Mouse (Mus musculus) liver, embryonic 11.5 days (tissue): ENCODE measurements around the gene Cdh13. TPM values are rescaled to one million over a fixed set of nuclear protein-coding genes. Genes with fewer than 3 reads are reported as not detected.

Experiments used
- ATAC-seq: fragments of 200-750 bp; cut with Nextera tagmentation; replicated peaks from 2 replicates; pipeline ENCODE4 v1.8.0; 2017; ENCODE audit warnings: moderate number of reproducible peaks, mild to moderate bottlenecking, moderate TSS enrichment, moderate library complexity; ENCODE audit not compliant: low FRiP score
- DNase-seq: peaks from one replicate; pipeline ENCODE4 v3.0.0-alpha.2; 2017; ENCODE audit warnings: low spot score
- H3K27ac ChIP-seq: fragments of 300-500 bp; sonication (generic); 2 replicates; pipeline ENCODE4 v1.5.1; 2014; ENCODE audit warnings: mild to moderate bottlenecking, low read depth, low read length, control low read depth
- H3K27me3 ChIP-seq: fragments of 300-500 bp; sonication (generic); replicated peaks from 2 replicates; pipeline ENCODE4 v1.6.1; 2014; ENCODE audit warnings: low read length, mixed read lengths; ENCODE audit not compliant: control insufficient read depth, insufficient read depth
- H3K36me3 ChIP-seq: fragments of 300-500 bp; sonication (generic); 2 replicates; pipeline ENCODE4 v1.6.1; 2014; ENCODE audit warnings: mild to moderate bottlenecking, low read length, moderate library complexity, mixed read lengths; ENCODE audit not compliant: control insufficient read depth, insufficient read depth
- H3K4me1 ChIP-seq: fragments of 300-500 bp; sonication (generic); replicated peaks from 2 replicates; pipeline ENCODE4 v1.6.1; 2014; ENCODE audit warnings: low read length, mixed read lengths; ENCODE audit not compliant: control insufficient read depth, insufficient read depth
- H3K4me2 ChIP-seq: fragments of 300-500 bp; sonication (generic); 2 replicates; pipeline ENCODE4 v1.6.1; 2014; ENCODE audit warnings: mild to moderate bottlenecking, control low read depth, moderate library complexity
- H3K4me3 ChIP-seq: fragments of 300-500 bp; sonication (generic); 2 replicates; pipeline ENCODE4 v1.5.1; 2014; ENCODE audit warnings: low read depth, low read length, control low read depth
- H3K9ac ChIP-seq: fragments of 300-500 bp; sonication (generic); 2 replicates; pipeline ENCODE4 v1.6.1; 2014; ENCODE audit warnings: low read depth, low read length, control low read depth
- H3K9me3 ChIP-seq: fragments of 300-500 bp; sonication (generic); 2 replicates; pipeline ENCODE4 v1.6.1; 2016; ENCODE audit warnings: low read length, inconsistent platforms, mixed read lengths; ENCODE audit not compliant: control insufficient read depth
- WGBS: fragments of 180-500 bp; shearing (Covaris S2); extraction: QIAGEN DNeasy Blood & Tissue Kit; methylation state at CpG from one replicate; pipeline ENCODE4 v1.1.7; 2014; 5-methylcytosine and 5-hydroxymethylcytosine counted together
- polyA plus RNA-seq: library from polyadenylated mRNA; unstranded; fragments of >200 nt; fragmentation: Nextera tagmentation; extraction: Ambion mirVana; gene quantifications from 2 replicates; pipeline ENCODE4 v1.2.1, GENCODE M21; 2014

Gene Cdh13
- polyA plus RNA-seq, 1 experiment from 2014 or later, result 2.9 TPM

GRCm38 (mm10) chr8:118380782-118381181 is 97.2 kb downstream of the Cdh13 start:
- DNase-seq (no peak), ATAC-seq (no peak)
- no peaks in the 10 kb centered on the region for H3K36me3 ChIP-seq
- H3K27me3 ChIP-seq, result no peaks in the 10 kb centered on the region
- no peak overlapping the region for H3K4me2 ChIP-seq
- H3K27ac ChIP-seq, result no peak overlapping the region
- 79% methylated on average over 9 of the region's 9 CpGs for WGBS
- H3K9me3 ChIP-seq, result no peaks in the 10 kb centered on the region
- H3K4me3 ChIP-seq, result no peak overlapping the region
- no peaks in the 10 kb centered on the region for H3K4me1 ChIP-seq
- H3K9ac ChIP-seq, result no peak overlapping the region

DNA sequence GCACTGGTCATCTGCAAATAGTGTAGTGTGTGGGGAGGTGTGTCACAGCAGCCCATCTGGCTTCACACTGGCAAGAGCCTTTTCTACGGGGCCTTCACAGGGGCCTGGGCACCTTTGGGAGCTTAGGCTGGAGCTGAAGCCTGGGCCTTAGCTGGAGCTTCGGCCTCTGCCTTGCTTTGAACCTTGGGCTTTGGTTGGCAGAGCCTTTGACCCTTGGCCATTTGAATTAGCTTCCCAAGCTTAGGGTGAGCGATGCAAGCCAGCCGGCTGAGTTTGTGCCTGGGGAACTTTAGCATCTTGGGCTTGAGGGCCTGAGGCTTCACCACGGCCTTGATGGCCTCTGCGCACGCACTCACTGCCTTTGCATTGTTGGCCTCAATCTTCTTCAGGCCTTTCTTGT is 98.1 kb downstream of the Cdh13 start:
- no peak for DNase-seq
- Histone ChIP-seq H3K9ac (no peak overlapping the region), H3K4me3 (no peak overlapping the region), H3K4me1 (no peaks in the 10 kb centered on the region), H3K27ac (no peak overlapping the region), H3K27me3 (no peaks in the 10 kb centered on the region), H3K36me3 (no peaks in the 10 kb centered on the region), H3K9me3 (no peaks in the 10 kb centered on the region), H3K4me2 (no peak overlapping the region)
- no peak for ATAC-seq
- 86% methylated on average over 7 of the region's 7 CpGs for WGBS

DNA sequence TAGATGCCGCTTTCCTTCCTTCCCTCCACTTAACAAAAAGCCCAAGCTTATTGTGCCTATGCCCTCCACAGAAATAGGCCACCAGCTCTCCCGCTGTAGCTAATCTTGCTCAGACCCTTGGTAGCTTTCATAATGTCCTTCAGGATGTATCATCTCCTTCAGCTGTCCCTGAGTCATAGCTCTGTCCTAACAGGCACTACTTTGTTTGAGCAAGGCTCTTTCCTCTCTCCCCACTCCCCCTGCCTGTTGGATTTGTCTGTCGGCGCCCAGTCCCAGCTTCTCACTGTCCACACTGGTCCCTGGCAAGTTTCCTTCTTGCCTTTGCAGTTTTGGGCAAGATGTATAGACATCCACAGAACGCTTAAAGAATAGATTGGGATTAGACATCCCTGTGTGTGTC is 100.8 kb downstream of the Cdh13 start:
- Histone ChIP-seq H3K9ac (no peak overlapping the region), H3K4me1 (no peaks in the 10 kb centered on the region), H3K4me3 (no peak overlapping the region), H3K36me3 (no peaks in the 10 kb centered on the region), H3K27me3 (no peaks in the 10 kb centered on the region), H3K4me2 (no peak overlapping the region), H3K27ac (no peak overlapping the region), H3K9me3 (no peaks in the 10 kb centered on the region)
- WGBS, result 86% methylated on average over 5 of the region's 5 CpGs
- ATAC-seq, result no peak
- no peak for DNase-seq

DNA sequence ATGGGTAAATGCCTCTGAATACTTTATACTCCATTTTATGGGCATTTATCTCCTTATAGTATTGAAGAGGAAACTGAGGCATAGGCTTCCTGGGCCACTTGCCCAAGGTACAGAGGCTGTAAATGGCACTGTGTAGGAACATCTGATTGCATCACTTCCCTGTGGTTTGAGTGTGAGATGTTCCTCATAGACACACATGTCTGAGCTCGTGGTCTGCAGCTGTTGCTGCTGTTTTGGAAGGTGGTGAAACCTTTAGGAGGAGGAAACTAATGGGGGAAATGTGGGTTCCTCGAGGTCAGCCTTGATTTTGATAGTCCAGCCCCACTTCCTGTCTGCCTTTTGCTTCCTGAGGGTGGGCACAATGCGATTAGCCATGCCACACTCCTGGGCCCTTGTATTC is 105.9 kb downstream of the Cdh13 start:
- no peak for DNase-seq
- no peaks in the 10 kb centered on the region for H3K27me3 ChIP-seq
- ATAC-seq, result no peak
- no peak overlapping the region for H3K4me3 ChIP-seq
- H3K4me1 ChIP-seq, result no peaks in the 10 kb centered on the region
- no peak overlapping the region for H3K4me2 ChIP-seq
- H3K27ac ChIP-seq, result no peak overlapping the region
- no peak overlapping the region for H3K9ac ChIP-seq
- no peaks in the 10 kb centered on the region for H3K9me3 ChIP-seq
- no peaks in the 10 kb centered on the region for H3K36me3 ChIP-seq
- WGBS, result 43% methylated on average over 3 of the region's 3 CpGs

DNA sequence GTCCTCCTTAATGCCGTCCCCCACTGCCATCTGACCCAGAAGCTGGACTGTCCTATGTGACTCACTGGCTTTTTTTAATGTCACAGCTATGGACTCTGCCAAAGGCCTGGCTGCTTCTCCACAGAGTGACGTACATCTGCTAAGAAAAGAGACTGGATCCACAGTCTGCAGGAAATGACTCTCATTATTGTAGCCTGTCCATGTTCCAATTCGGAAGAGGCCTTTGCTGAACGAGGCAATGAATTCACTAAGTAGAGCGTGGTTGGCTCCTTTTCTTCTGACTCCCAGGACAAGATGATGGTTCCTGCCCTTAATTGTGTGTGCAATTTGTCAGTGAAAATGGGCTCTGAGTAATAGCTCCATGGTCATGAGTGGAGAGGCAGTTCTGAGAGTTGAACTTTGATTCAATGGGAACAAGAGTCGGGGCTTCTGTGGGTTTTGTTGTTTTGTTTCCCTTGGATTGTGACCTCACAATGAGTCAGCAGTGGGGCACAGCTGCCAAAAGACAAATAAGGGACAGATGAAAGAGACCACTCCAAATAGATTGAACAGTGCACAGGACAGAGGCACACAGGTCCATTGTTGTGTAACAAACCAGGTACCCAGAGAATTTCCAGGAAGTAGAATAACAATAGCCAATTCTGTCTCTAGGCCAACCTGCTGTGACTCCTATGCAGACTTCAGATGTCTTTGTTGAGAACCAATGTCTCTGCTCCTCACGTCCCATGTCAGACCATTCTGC is 110.5 kb downstream of the Cdh13 start:
- WGBS, result 78% methylated on average over 7 of the region's 7 CpGs
- DNase-seq, result no peak
- ATAC-seq, result no peak
- Histone ChIP-seq H3K9me3 (no peaks in the 10 kb centered on the region), H3K9ac (no peak overlapping the region), H3K4me1 (no peaks in the 10 kb centered on the region), H3K4me3 (no peak overlapping the region), H3K27ac (no peak overlapping the region), H3K4me2 (no peak overlapping the region), H3K27me3 (no peaks in the 10 kb centered on the region), H3K36me3 (no peaks in the 10 kb centered on the region)

GRCm38 (mm10) chr8:118395178-118395577 is 111.6 kb downstream of the Cdh13 start:
- Histone ChIP-seq H3K4me2 (no peak overlapping the region), H3K27me3 (no peaks in the 10 kb centered on the region), H3K9me3 (no peaks in the 10 kb centered on the region), H3K27ac (no peak overlapping the region), H3K36me3 (no peaks in the 10 kb centered on the region), H3K9ac (no peak overlapping the region), H3K4me1 (no peaks in the 10 kb centered on the region), H3K4me3 (no peak overlapping the region)
- 75% methylated on average over 4 of the region's 4 CpGs for WGBS
- ATAC-seq, result no peak
- DNase-seq, result no peak

GRCm38 (mm10) chr8:118404836-118405235 is 121.3 kb downstream of the Cdh13 start:
- Histone ChIP-seq H3K4me2 (no peak overlapping the region), H3K9ac (no peak overlapping the region), H3K27me3 (no peaks in the 10 kb centered on the region), H3K4me1 (no peaks in the 10 kb centered on the region), H3K9me3 (no peaks in the 10 kb centered on the region), H3K36me3 (no peaks in the 10 kb centered on the region), H3K27ac (no peak overlapping the region), H3K4me3 (no peak overlapping the region)
- ATAC-seq, result no peak
- WGBS, result 87% methylated on average over 3 of the region's 3 CpGs
- no peak for DNase-seq

- Histone ChIP-seq H3K36me3 (no peaks in the 10 kb centered on the region), H3K27ac (no peak overlapping the region), H3K4me1 (no peaks in the 10 kb centered on the region), H3K9ac (no peak overlapping the region), H3K9me3 (no peaks in the 10 kb centered on the region), H3K4me3 (no peak overlapping the region), H3K4me2 (no peak overlapping the region), H3K27me3 (no peaks in the 10 kb centered on the region)
- DNase-seq (no peak), ATAC-seq (no peak)
- 61% methylated on average over 6 of the region's 6 CpGs for WGBS
Observed at GRCm38 (mm10) chr8:118407322-118407721, 123.8 kb downstream of the Cdh13 start.

DNA sequence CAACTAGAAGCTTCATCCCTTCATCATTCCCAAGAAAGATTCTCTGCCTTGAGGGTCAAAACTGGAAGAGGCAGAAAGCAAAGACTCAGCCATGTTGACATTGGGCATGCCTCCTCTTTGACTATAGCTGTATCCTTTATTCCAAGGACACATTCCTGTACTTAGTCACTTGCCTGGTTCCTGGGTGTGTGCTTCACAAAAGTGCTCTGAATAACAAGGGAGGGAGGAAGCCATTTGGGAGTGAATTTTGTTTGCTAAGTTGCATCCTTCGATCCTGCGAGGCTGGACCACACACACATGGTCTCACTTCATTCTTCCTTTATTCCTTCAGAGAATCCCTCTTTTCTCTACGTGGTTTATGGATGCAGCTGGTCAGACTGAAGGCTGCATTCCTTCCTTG is 125.9 kb downstream of the Cdh13 start:
- no peaks in the 10 kb centered on the region for H3K36me3 ChIP-seq
- 84% methylated on average over 3 of the region's 3 CpGs for WGBS
- H3K27me3 ChIP-seq, result no peaks in the 10 kb centered on the region
- no peak overlapping the region for H3K9ac ChIP-seq
- no peaks in the 10 kb centered on the region for H3K4me1 ChIP-seq
- H3K4me3 ChIP-seq, result no peak overlapping the region
- no peaks in the 10 kb centered on the region for H3K9me3 ChIP-seq
- H3K4me2 ChIP-seq, result no peak overlapping the region
- no peak overlapping the region for H3K27ac ChIP-seq
- DNase-seq, result no peak
- ATAC-seq, result no peak
